Mouse (Mus musculus) hindbrain, embryonic 15.5 days (tissue): ENCODE measurements around the gene Unc119. TPM values are rescaled to one million over a fixed set of nuclear protein-coding genes. Genes with fewer than 3 reads are reported as not detected.

Experiments
- ATAC-seq: fragments of 200-750 bp; cut with Nextera tagmentation; 2 replicates; pipeline ENCODE4 v1.8.0; 2017; ENCODE audit warnings: low read depth, moderate number of reproducible peaks, moderate TSS enrichment; ENCODE audit not compliant: low FRiP score
- H3K27ac ChIP-seq: fragments of 300-500 bp; sonication (generic); replicated peaks from 2 replicates; pipeline ENCODE4 v1.5.1; 2015; ENCODE audit warnings: mild to moderate bottlenecking, inconsistent platforms
- H3K27me3 ChIP-seq: fragments of 300-500 bp; sonication (generic); 2 replicates; pipeline ENCODE4 v1.6.1; 2015; ENCODE audit warnings: control low read depth, inconsistent platforms
- H3K36me3 ChIP-seq: fragments of 300-500 bp; sonication (generic); 2 replicates; pipeline ENCODE4 v1.6.1; 2015; ENCODE audit warnings: control low read depth, inconsistent platforms
- H3K4me1 ChIP-seq: fragments of 300-500 bp; sonication (generic); replicated peaks from 2 replicates; pipeline ENCODE4 v1.6.1; 2015; ENCODE audit warnings: control low read depth, inconsistent platforms
- H3K4me2 ChIP-seq: fragments of 300-500 bp; sonication (generic); 2 replicates; pipeline ENCODE4 v1.6.1; 2015; ENCODE audit warnings: moderate library complexity, mild to moderate bottlenecking, inconsistent platforms
- H3K4me3 ChIP-seq: fragments of 300-500 bp; sonication (generic); 2 replicates; pipeline ENCODE4 v1.5.1; 2015; ENCODE audit warnings: mild to moderate bottlenecking, inconsistent platforms
- H3K9ac ChIP-seq: fragments of 300-500 bp; sonication (generic); 2 replicates; pipeline ENCODE4 v1.6.1; 2015; ENCODE audit warnings: inconsistent platforms
- H3K9me3 ChIP-seq: fragments of 300-500 bp; sonication (generic); 2 replicates; pipeline ENCODE4 v1.6.1; 2016; ENCODE audit warnings: control low read depth, inconsistent platforms
- WGBS: fragments of 180-500 bp; shearing (Covaris S2); methylation state at CpG from one replicate; pipeline ENCODE4 v1.1.7; 2015; 5-methylcytosine and 5-hydroxymethylcytosine counted together
- polyA plus RNA-seq: library from polyadenylated mRNA; unstranded; fragments of >200 nt; fragmentation: Nextera tagmentation; extraction: Ambion mirVana; gene quantifications from 2 replicates; pipeline ENCODE4 v1.2.1, GENCODE M21; 2015

Gene Unc119
- polyA plus RNA-seq, 1 experiment from 2014 or later = 94.3 TPM

GRCm38 (mm10) chr11:78380351-78380750 lies 37.1 kb downstream of the Unc119 start:
- WGBS = 79% methylated on average over 4 of the region's 4 CpGs
- H3K9me3 ChIP-seq = no peaks in the 10 kb centered on the region

GRCm38 (mm10) chr11:78380996-78381395 lies 37.7 kb downstream of the Unc119 start:
- ATAC-seq = no peak
- WGBS = 81% methylated on average over 3 of the region's 3 CpGs

More at GRCm38 (mm10) chr11:78380351-78380750, 37.1 kb downstream of the Unc119 start:
- Histone ChIP-seq H3K4me3 (no peak overlapping the region), H3K27ac (no peak overlapping the region), H3K9ac (no peak overlapping the region), H3K4me2 (no peak overlapping the region), H3K4me1 (no peaks in the 10 kb centered on the region), H3K27me3 (no peaks in the 10 kb centered on the region), H3K36me3 (no peaks in the 10 kb centered on the region)
- ATAC-seq = no peak

GRCm38 (mm10) chr11:78382286-78382685 lies 39.0 kb downstream of the Unc119 start:
- Histone ChIP-seq H3K9ac (no peak overlapping the region), H3K27me3 (no peaks in the 10 kb centered on the region), H3K4me1 (no peaks in the 10 kb centered on the region), H3K27ac (no peak overlapping the region), H3K36me3 (no peaks in the 10 kb centered on the region), H3K9me3 (no peaks in the 10 kb centered on the region), H3K4me3 (no peak overlapping the region), H3K4me2 (no peak overlapping the region)
- 89% methylated on average over 7 of the region's 7 CpGs for WGBS
- ATAC-seq = no peak

More at GRCm38 (mm10) chr11:78380996-78381395, 37.7 kb downstream of the Unc119 start:
- Histone ChIP-seq H3K4me2 (no peak overlapping the region), H3K27me3 (no peaks in the 10 kb centered on the region), H3K9me3 (no peaks in the 10 kb centered on the region), H3K9ac (no peak overlapping the region), H3K27ac (no peak overlapping the region), H3K36me3 (no peaks in the 10 kb centered on the region), H3K4me3 (no peak overlapping the region), H3K4me1 (no peaks in the 10 kb centered on the region)

GRCm38 (mm10) chr11:78382701-78383100 lies 39.4 kb downstream of the Unc119 start:
- Histone ChIP-seq H3K9me3 (no peaks in the 10 kb centered on the region), H3K4me1 (no peaks in the 10 kb centered on the region), H3K27ac (no peak overlapping the region), H3K27me3 (no peaks in the 10 kb centered on the region), H3K4me2 (no peak overlapping the region), H3K36me3 (no peaks in the 10 kb centered on the region), H3K9ac (no peak overlapping the region), H3K4me3 (no peak overlapping the region)
- no peak for ATAC-seq
- WGBS = 32% methylated on average over 5 of the region's 5 CpGs

GRCm38 (mm10) chr11:78385776-78386175 lies 42.5 kb downstream of the Unc119 start:
- H3K4me2 ChIP-seq = no peak overlapping the region

GRCm38 (mm10) chr11:78386508-78387043 lies 43.3 kb downstream of the Unc119 start, which contains the start of gene Foxn1:
Gene Foxn1, minus strand, starts transcription at chr11:78386558.
- Histone ChIP-seq H3K4me2 (no peak within 1 kb of the TSS), H3K27me3 (no peaks in the 10 kb centered on the region), H3K36me3 (no peaks in the 10 kb centered on the region), H3K9me3 (no peaks in the 10 kb centered on the region), H3K9ac (no peak within 1 kb of the TSS), H3K4me3 (no peak within 1 kb of the TSS), H3K27ac (no peak within 1 kb of the TSS), H3K4me1 (no peaks in the 10 kb centered on the region)
- ATAC-seq = no peak
- 86% methylated on average over 14 of the region's 14 CpGs for WGBS

More at GRCm38 (mm10) chr11:78385776-78386175, 42.5 kb downstream of the Unc119 start:
- Histone ChIP-seq H3K9me3 (no peaks in the 10 kb centered on the region), H3K4me3 (no peak overlapping the region), H3K27ac (no peak overlapping the region), H3K4me1 (no peaks in the 10 kb centered on the region), H3K27me3 (no peaks in the 10 kb centered on the region), H3K9ac (no peak overlapping the region), H3K36me3 (no peaks in the 10 kb centered on the region)
- no peak for ATAC-seq
- WGBS = 90% methylated on average over 10 of the region's 10 CpGs

GRCm38 (mm10) chr11:78392728-78393127 lies 49.4 kb downstream of the Unc119 start:
- no peak overlapping the region for H3K9ac ChIP-seq
- no peak overlapping the region for H3K27ac ChIP-seq
- H3K27me3 ChIP-seq = no peaks in the 10 kb centered on the region
- H3K4me1 ChIP-seq = peaks cover 8% of the 10 kb centered on the region
- no peaks in the 10 kb centered on the region for H3K9me3 ChIP-seq
- no peak overlapping the region for H3K4me2 ChIP-seq
- H3K36me3 ChIP-seq = no peaks in the 10 kb centered on the region
- 83% methylated on average over 3 of the region's 3 CpGs for WGBS
- no peak for ATAC-seq
- no peak overlapping the region for H3K4me3 ChIP-seq

- Histone ChIP-seq H3K27me3 (0 out of 2 replicates have a peak, but pooled peaks cover 4% of the 10 kb centered on the region), H3K4me3 (no peak overlapping the region), H3K9me3 (no peaks in the 10 kb centered on the region), H3K4me1 (peaks cover 8% of the 10 kb centered on the region), H3K36me3 (no peaks in the 10 kb centered on the region), H3K4me2 (peak overlapping the region; percentile 49), H3K27ac (no peak overlapping the region), H3K9ac (0 out of 2 replicates have a peak overlapping the region, but pooled peaks have one; percentile 16)
- no peak for ATAC-seq
- 31% methylated on average over 11 of the region's 11 CpGs for WGBS
Observed at GRCm38 (mm10) chr11:78396950-78397349, 53.7 kb downstream of the Unc119 start.

GRCm38 (mm10) chr11:78397397-78397796 lies 54.1 kb downstream of the Unc119 start:
- Histone ChIP-seq H3K4me1 (peaks cover 8% of the 10 kb centered on the region), H3K4me3 (no peak overlapping the region), H3K9ac (0 out of 2 replicates have a peak overlapping the region, but pooled peaks have one; percentile 16), H3K27ac (no peak overlapping the region), H3K36me3 (no peaks in the 10 kb centered on the region), H3K9me3 (no peaks in the 10 kb centered on the region), H3K4me2 (peak overlapping the region; percentile 49), H3K27me3 (0 out of 2 replicates have a peak, but pooled peaks cover 4% of the 10 kb centered on the region)
- peak; percentile 57 for ATAC-seq
- WGBS = 7% methylated on average over 18 of the region's 18 CpGs

GRCm38 (mm10) chr11:78398212-78398611 lies 54.9 kb downstream of the Unc119 start:
- no peak for ATAC-seq
- Histone ChIP-seq H3K36me3 (no peaks in the 10 kb centered on the region), H3K4me1 (peaks cover 8% of the 10 kb centered on the region), H3K27ac (no peak overlapping the region), H3K4me2 (no peak overlapping the region), H3K9me3 (no peaks in the 10 kb centered on the region), H3K9ac (no peak overlapping the region), H3K4me3 (no peak overlapping the region), H3K27me3 (0 out of 2 replicates have a peak, but pooled peaks cover 4% of the 10 kb centered on the region)
- WGBS = 68% methylated on average over 6 of the region's 6 CpGs
